Mouse (Mus musculus) brain, embryonic 14.5 days (tissue): ENCODE data around the gene Olfr319.

Experiments used
- CTCF ChIP-seq: fragments of 200-500 bp; IDR thresholded peaks from 2 replicates; pipeline ENCODE4 v1.5.1; 2012; ENCODE audit warnings: inconsistent platforms, mild to moderate bottlenecking, moderate library complexity, borderline replicate concordance; ENCODE audit not compliant: insufficient read depth, insufficient read length; ENCODE audit errors: extremely low read depth
- POLR2A ChIP-seq: fragments of 200-500 bp; IDR thresholded peaks from 2 replicates; pipeline ENCODE4 v1.6.1; 2012; ENCODE audit warnings: mild to moderate bottlenecking, inconsistent platforms, borderline replicate concordance; ENCODE audit not compliant: poor library complexity, insufficient read depth, insufficient read length, severe bottlenecking; ENCODE audit errors: extremely low read depth

DNA sequence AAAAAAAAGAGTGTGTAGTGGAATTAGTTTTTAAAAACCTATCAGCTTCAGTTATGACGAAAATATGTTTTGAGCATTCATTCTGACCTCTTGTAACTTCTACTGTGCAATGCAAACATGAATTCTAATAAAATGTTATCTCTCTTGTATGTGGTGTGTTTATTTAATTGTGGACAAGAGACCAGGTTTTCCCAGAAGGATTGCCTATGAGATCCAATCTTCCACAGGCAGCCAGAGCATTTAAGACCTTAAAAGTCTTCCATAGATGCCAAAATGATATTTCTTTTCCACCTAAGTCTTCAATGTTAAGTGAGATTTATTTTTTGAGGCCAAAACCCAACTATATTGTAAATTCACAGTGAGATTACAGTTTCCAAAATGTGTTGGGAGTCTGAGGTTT is 18.2 kb upstream of the Olfr319 start, which contains the start of gene Olfr320:
- TF ChIP-seq POLR2A = no peak
- no peak for TF ChIP-seq CTCF
